Mouse (Mus musculus): Measurements from ENCODE around the gene Gatad1. TPM values are rescaled to one million over a fixed set of nuclear protein-coding genes. Genes with fewer than 3 reads are reported as not detected.

Gene Gatad1
- polyA plus RNA-seq (2012; fragmentation: generic; extraction: Trizol), result 125 TPM
- long read RNA-seq, experiment 1, partial matches to known transcripts, result 3 of 108 reads
- long read RNA-seq, experiment 1, other reads (novel, unspliced or antisense), result 105 of 108 reads
- long read RNA-seq, experiment 2, partial matches to known transcripts, result 1 of 5 reads
- long read RNA-seq, experiment 2, other reads (novel, unspliced or antisense), result 3 of 5 reads

DNA sequence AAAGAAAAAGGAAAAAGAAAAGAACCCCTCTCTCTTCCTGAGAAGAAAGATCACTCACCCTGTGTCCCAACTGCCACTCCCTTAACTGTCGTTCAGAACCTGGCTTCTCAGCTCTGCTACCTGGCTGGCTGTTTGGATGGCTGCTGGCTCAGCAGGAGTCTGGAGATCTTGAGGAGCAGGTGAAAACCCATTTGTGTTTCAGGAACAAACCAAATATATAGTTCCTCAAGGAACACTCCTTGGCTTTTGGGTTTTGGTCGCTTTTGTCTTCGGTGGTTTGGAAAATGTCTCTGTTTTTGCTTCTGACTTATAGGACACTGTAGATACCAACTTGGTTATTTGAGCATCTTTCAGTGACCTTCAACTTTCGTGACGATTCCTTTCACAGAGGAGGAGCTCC, at the start of gene Gatad1:
Gatad1 (minus strand) TSS at position 101 of the 400 bp plus-strand sequence.
- no peaks in the 10 kb centered on the region for H3K27me3 ChIP-seq (ENCODE audit: control insufficient read depth, insufficient read depth, insufficient read length)
- no peaks in the 10 kb centered on the region for H3K79me3 ChIP-seq (ENCODE audit: low read depth)
- H3K4me3 ChIP-seq (ENCODE audit: insufficient read depth, poor library complexity, severe bottlenecking), result no peak within 1 kb of the TSS
- H3K79me2 ChIP-seq (ENCODE audit: control insufficient read depth, insufficient read depth), result no peaks in the 10 kb centered on the region
- H3ac ChIP-seq (ENCODE audit: control insufficient read depth, insufficient read length, low read depth), result no peak within 1 kb of the TSS
- no peak for TF ChIP-seq USF1 (IDR thresholded peaks at IDR 0.05; ENCODE audit: low read depth)
- no peak for TF ChIP-seq CTCF (IDR thresholded peaks at IDR 0.05; ENCODE audit: control insufficient read depth, insufficient read depth, insufficient read length)
- H3K36me3 ChIP-seq (ENCODE audit: control insufficient read depth, insufficient read depth), result no peaks in the 10 kb centered on the region

DNA sequence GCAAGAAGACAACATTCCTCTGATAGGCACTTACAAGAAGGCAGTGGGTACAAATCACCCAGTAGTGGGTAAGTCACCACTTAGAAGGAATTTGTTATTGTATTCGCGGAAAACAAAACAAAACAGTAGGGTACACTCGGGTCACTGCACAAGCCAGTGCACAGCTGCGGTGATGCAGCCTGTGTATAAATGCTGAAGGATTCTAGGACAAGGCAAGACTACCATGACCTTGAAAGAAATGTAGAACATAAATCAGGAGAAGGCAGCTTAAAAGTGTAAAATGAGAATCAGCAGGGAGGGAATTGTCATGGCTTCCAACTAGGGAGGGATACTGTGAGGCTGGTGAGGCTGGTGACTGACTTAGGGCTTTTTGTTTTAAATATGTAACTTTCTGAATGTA, 45.2 kb upstream of the Gatad1 start:
- Histone ChIP-seq H3K79me3 (ENCODE audit: low read depth) (no peaks in the 10 kb centered on the region), H3ac (ENCODE audit: control insufficient read depth, insufficient read length, low read depth) (no peak overlapping the region), H3K4me3 (ENCODE audit: insufficient read depth, poor library complexity, severe bottlenecking) (no peak overlapping the region), H3K27me3 (ENCODE audit: control insufficient read depth, insufficient read depth, insufficient read length) (no peaks in the 10 kb centered on the region), H3K79me2 (ENCODE audit: control insufficient read depth, insufficient read depth) (no peaks in the 10 kb centered on the region), H3K36me3 (ENCODE audit: control insufficient read depth, insufficient read depth) (peaks cover 31% of the 10 kb centered on the region)
- no peak for TF ChIP-seq CTCF (IDR thresholded peaks at IDR 0.05; ENCODE audit: control insufficient read depth, insufficient read depth, insufficient read length)
- TF ChIP-seq USF1 (IDR thresholded peaks at IDR 0.05; ENCODE audit: low read depth), result no peak
- TF ChIP-seq MYOG (IDR thresholded peaks at IDR 0.05; ENCODE audit: control insufficient read depth, extremely low read depth, insufficient read length), result no peak
- TF ChIP-seq CEBPB (IDR thresholded peaks at IDR 0.05; ENCODE audit: low read depth), result no peak
- no peak for TF ChIP-seq FOSL1 (IDR thresholded peaks at IDR 0.05; ENCODE audit: insufficient read depth, low read length, poor library complexity, severe bottlenecking)
- no peak for TF ChIP-seq MYOD1 (IDR thresholded peaks at IDR 0.05; ENCODE audit: control insufficient read depth, insufficient read length, low read depth)
- TF ChIP-seq MAX (IDR thresholded peaks at IDR 0.05), result no peak

DNA sequence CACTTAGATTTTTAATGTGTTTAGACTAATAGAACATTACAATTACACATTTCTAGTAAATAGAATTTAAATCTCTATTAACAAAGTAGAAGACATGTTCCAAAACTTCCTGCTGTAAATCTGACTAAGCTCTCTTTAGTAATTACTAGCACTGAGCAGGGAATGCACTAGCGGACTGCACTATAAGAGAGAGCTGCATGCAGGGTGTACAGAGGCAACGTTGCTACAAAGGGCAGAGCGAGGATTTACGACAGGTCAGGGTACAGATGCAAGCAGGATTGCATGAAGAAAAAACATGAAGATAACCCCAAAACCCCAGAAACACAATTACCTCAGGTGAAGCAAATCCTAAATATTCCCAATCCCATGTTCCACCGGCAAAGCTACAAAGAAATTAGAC, 43.0 kb upstream of the Gatad1 start:
- Histone ChIP-seq H3ac (ENCODE audit: control insufficient read depth, insufficient read length, low read depth) (no peak overlapping the region), H3K36me3 (ENCODE audit: control insufficient read depth, insufficient read depth) (peaks cover 39% of the 10 kb centered on the region), H3K4me3 (ENCODE audit: insufficient read depth, poor library complexity, severe bottlenecking) (no peak overlapping the region), H3K79me3 (ENCODE audit: low read depth) (no peaks in the 10 kb centered on the region), H3K27me3 (ENCODE audit: control insufficient read depth, insufficient read depth, insufficient read length) (no peaks in the 10 kb centered on the region), H3K79me2 (ENCODE audit: control insufficient read depth, insufficient read depth) (no peaks in the 10 kb centered on the region)
- TF ChIP-seq USF1 (IDR thresholded peaks at IDR 0.05; ENCODE audit: low read depth), result no peak
- no peak for TF ChIP-seq MAX (IDR thresholded peaks at IDR 0.05)

DNA sequence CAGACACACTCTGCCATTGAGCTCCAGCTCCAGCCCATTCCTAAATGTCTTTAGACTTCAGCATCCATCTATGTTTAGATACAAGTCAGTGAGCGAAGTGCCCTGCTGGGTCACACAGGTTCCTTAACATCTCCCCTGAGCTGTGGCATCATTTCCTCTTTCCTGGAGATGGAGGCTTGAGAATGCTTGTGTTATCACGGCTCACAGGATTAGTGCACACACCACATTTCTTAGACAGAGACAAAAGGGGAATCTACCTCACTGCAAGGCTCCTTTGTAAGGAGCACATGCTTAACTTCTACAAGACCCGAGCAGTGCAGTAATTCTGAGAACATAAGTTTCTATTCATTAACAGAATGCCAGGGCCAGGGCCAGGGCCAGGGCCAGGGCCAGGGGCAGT, 39.0 kb upstream of the Gatad1 start:
- H3ac ChIP-seq (ENCODE audit: control insufficient read depth, insufficient read length, low read depth), result no peak overlapping the region
- H3K36me3 ChIP-seq (ENCODE audit: control insufficient read depth, insufficient read depth), result peaks cover 58% of the 10 kb centered on the region
- no peaks in the 10 kb centered on the region for H3K27me3 ChIP-seq (ENCODE audit: control insufficient read depth, insufficient read depth, insufficient read length)

GRCm38 (mm10) chr5:3695191-3695590, 38.2 kb upstream of the Gatad1 start:
- no peak overlapping the region for H3ac ChIP-seq (ENCODE audit: control insufficient read depth, insufficient read length, low read depth)
- H3K36me3 ChIP-seq (ENCODE audit: control insufficient read depth, insufficient read depth), result peaks cover 56% of the 10 kb centered on the region
- H3K27me3 ChIP-seq (ENCODE audit: control insufficient read depth, insufficient read depth, insufficient read length), result no peaks in the 10 kb centered on the region
- no peaks in the 10 kb centered on the region for H3K79me3 ChIP-seq (ENCODE audit: low read depth)
- no peak overlapping the region for H3K4me3 ChIP-seq (ENCODE audit: insufficient read depth, poor library complexity, severe bottlenecking)
- H3K79me2 ChIP-seq (ENCODE audit: control insufficient read depth, insufficient read depth), result no peaks in the 10 kb centered on the region
- TF ChIP-seq USF1 (IDR thresholded peaks at IDR 0.05; ENCODE audit: low read depth) (no peak), CTCF (IDR thresholded peaks at IDR 0.05; ENCODE audit: control insufficient read depth, insufficient read depth, insufficient read length) (no peak), MYOG (IDR thresholded peaks at IDR 0.05; ENCODE audit: control insufficient read depth, extremely low read depth, insufficient read length) (no peak), CEBPB (IDR thresholded peaks at IDR 0.05; ENCODE audit: low read depth) (no peak), MYOD1 (IDR thresholded peaks at IDR 0.05; ENCODE audit: control insufficient read depth, insufficient read length, low read depth) (no peak), FOSL1 (IDR thresholded peaks at IDR 0.05; ENCODE audit: insufficient read depth, low read length, poor library complexity, severe bottlenecking) (no peak), MAX (IDR thresholded peaks at IDR 0.05) (no peak)

More for the DNA sequence above, 39.0 kb upstream of the Gatad1 start:
- no peak for TF ChIP-seq MYOG (IDR thresholded peaks at IDR 0.05; ENCODE audit: control insufficient read depth, extremely low read depth, insufficient read length)
- TF ChIP-seq MAX (IDR thresholded peaks at IDR 0.05), result no peak
- no peak for TF ChIP-seq FOSL1 (IDR thresholded peaks at IDR 0.05; ENCODE audit: insufficient read depth, low read length, poor library complexity, severe bottlenecking)
- TF ChIP-seq USF1 (IDR thresholded peaks at IDR 0.05; ENCODE audit: low read depth), result no peak
- no peak for TF ChIP-seq MYOD1 (IDR thresholded peaks at IDR 0.05; ENCODE audit: control insufficient read depth, insufficient read length, low read depth)
- TF ChIP-seq CEBPB (IDR thresholded peaks at IDR 0.05; ENCODE audit: low read depth), result no peak
- no peak for TF ChIP-seq CTCF (IDR thresholded peaks at IDR 0.05; ENCODE audit: control insufficient read depth, insufficient read depth, insufficient read length)
- no peaks in the 10 kb centered on the region for H3K79me2 ChIP-seq (ENCODE audit: control insufficient read depth, insufficient read depth)
- no peak overlapping the region for H3K4me3 ChIP-seq (ENCODE audit: insufficient read depth, poor library complexity, severe bottlenecking)
- H3K79me3 ChIP-seq (ENCODE audit: low read depth), result no peaks in the 10 kb centered on the region

- peaks cover 65% of the 10 kb centered on the region for H3K36me3 ChIP-seq (ENCODE audit: control insufficient read depth, insufficient read depth)
- no peak overlapping the region for H3ac ChIP-seq (ENCODE audit: control insufficient read depth, insufficient read length, low read depth)
- H3K4me3 ChIP-seq (ENCODE audit: insufficient read depth, poor library complexity, severe bottlenecking), result no peak overlapping the region
- no peaks in the 10 kb centered on the region for H3K79me2 ChIP-seq (ENCODE audit: control insufficient read depth, insufficient read depth)
- no peaks in the 10 kb centered on the region for H3K79me3 ChIP-seq (ENCODE audit: low read depth)
- no peaks in the 10 kb centered on the region for H3K27me3 ChIP-seq (ENCODE audit: control insufficient read depth, insufficient read depth, insufficient read length)
- TF ChIP-seq USF1 (IDR thresholded peaks at IDR 0.05; ENCODE audit: low read depth) (no peak), MYOG (IDR thresholded peaks at IDR 0.05; ENCODE audit: control insufficient read depth, extremely low read depth, insufficient read length) (no peak), CEBPB (IDR thresholded peaks at IDR 0.05; ENCODE audit: low read depth) (no peak), MAX (IDR thresholded peaks at IDR 0.05) (no peak), MYOD1 (IDR thresholded peaks at IDR 0.05; ENCODE audit: control insufficient read depth, insufficient read length, low read depth) (no peak), FOSL1 (IDR thresholded peaks at IDR 0.05; ENCODE audit: insufficient read depth, low read length, poor library complexity, severe bottlenecking) (no peak), CTCF (IDR thresholded peaks at IDR 0.05; ENCODE audit: control insufficient read depth, insufficient read depth, insufficient read length) (no peak)
Measured at GRCm38 (mm10) chr5:3692956-3693355, 36.0 kb upstream of the Gatad1 start.

Measured in C2C12 (cell line).